17 mouse cellular contexts compared by ENCODE assay signal in the genomic region with DNA sequence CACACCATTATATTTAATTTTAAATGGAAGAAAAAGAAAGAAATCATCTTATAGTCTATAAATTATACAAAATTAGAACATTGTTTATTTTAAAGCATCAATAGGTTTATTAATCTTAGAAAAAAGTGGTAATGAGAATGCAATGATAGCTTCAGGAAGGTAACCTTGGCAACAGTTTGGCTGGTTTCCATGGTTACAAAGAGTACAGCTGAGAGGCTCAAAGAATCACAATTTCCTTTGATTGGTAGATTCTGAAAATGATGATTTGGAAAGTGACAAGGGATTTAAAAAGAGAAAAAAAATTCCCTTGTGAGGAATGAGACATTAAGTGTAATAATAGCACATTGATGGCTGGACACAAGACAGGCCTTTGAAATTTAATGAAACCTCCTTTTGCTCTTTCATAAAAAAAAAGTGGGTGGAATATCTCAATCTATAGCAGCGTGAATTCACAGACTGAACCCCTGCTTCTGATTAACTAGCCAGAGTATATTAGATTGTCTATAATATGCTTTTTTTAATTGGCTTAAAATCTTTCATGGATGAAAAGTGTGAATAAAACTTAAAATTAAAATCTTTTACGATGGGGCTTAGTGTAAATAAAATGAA. TPM values are rescaled to one million over a fixed set of nuclear protein-coding genes. Genes with fewer than 3 reads are reported as not detected.
DNase-seq lines count a peak whose midpoint lies in the region; ATAC-seq and TF ChIP-seq lines count a peak whose summit lies in the region.
"Had no signal": no experiment of that assay in that cellular context is flagged by ENCODE, and none has a peak within 500 bp of the region (broad histone marks: within the 10 kb centered on the region; RNA-seq: fewer than 3 reads in every experiment).

No protein-coding gene starts in this region.

- no peaks in the 10 kb centered on the region for H3K4me1 ChIP-seq in embryonic facial prominence, embryonic 11.5 days (ENCODE audit: control insufficient read depth, insufficient read depth, low read length)
- H3K4me1 ChIP-seq in embryonic facial prominence, embryonic 10.5 days: peaks cover 2% of the 10 kb centered on the region; the same call in 1 of the 2 replicates
- peaks cover 11% of the 10 kb centered on the region; the same call in 1 of the 2 replicates for H3K4me1 ChIP-seq in forebrain, postnatal 0 days (ENCODE audit: insufficient read depth)
- H3K4me1 ChIP-seq: limb, embryonic 15.5 days had no signal

- H3K9ac ChIP-seq in embryonic facial prominence, embryonic 11.5 days (replicated peaks; ENCODE audit: low read length): no peak overlapping the region
- H3K9ac ChIP-seq in forebrain, postnatal 0 days: no peak overlapping the region
- H3K9ac ChIP-seq: limb, embryonic 15.5 days had no signal

- no peaks in the 10 kb centered on the region for H3K36me3 ChIP-seq in embryonic facial prominence, embryonic 11.5 days (replicated peaks; ENCODE audit: control insufficient read depth, insufficient read depth, low read depth, low read length)
- H3K36me3 ChIP-seq in embryonic facial prominence, embryonic 10.5 days (replicated peaks): no peaks in the 10 kb centered on the region
- H3K36me3 ChIP-seq in forebrain, postnatal 0 days (ENCODE audit: insufficient read depth): no peaks in the 10 kb centered on the region
- H3K36me3 ChIP-seq: limb, embryonic 15.5 days had no signal

- DNase-seq in embryonic facial prominence, embryonic 11.5 days (ENCODE audit: low spot score): peak; percentile 52
- no peak for DNase-seq in embryonic facial prominence, embryonic 10.5 days (ENCODE audit: low spot score)
- DNase-seq in R1 (ENCODE audit: low read depth, low spot score): peak; percentile 23
- DNase-seq in forebrain, postnatal 0 days: peak; percentile 84
- DNase-seq in mesoderm, embryonic 11.5 days (ENCODE audit: low read depth, low spot score): peak; percentile 24
- DNase-seq in adrenal gland, adult (ENCODE audit: inconsistent age in 2 of 2, low spot score in 1 of 2): no peak
- no peak for DNase-seq in gastrocnemius, postnatal 25 days
- DNase-seq in ovary, postnatal 10 days (ENCODE audit: low spot score): no peak
- DNase-seq: adrenal gland, postnatal 10 days; cerebellum, adult 2 months; heart, adult 11 months; heart, postnatal 36 days; thymus, postnatal 4 days had no signal

- H3K27ac ChIP-seq in embryonic facial prominence, embryonic 11.5 days (replicated peaks; ENCODE audit: low read depth, low read length): no peak overlapping the region
- H3K27ac ChIP-seq in embryonic facial prominence, embryonic 10.5 days (replicated peaks): no peak overlapping the region
- no peak overlapping the region for H3K27ac ChIP-seq in forebrain, postnatal 0 days (ENCODE audit: low read depth, low read length)
- H3K27ac ChIP-seq: kidney, postnatal 0 days; limb, embryonic 15.5 days had no signal

- H3K27me3 ChIP-seq in embryonic facial prominence, embryonic 11.5 days (ENCODE audit: control insufficient read depth, insufficient read depth, low read length): no peaks in the 10 kb centered on the region
- no peaks in the 10 kb centered on the region for H3K27me3 ChIP-seq in embryonic facial prominence, embryonic 10.5 days (replicated peaks; ENCODE audit: low read depth, poor library complexity, severe bottlenecking)
- H3K27me3 ChIP-seq in forebrain, postnatal 0 days (ENCODE audit: insufficient read depth, low read length): no peaks in the 10 kb centered on the region
- H3K27me3 ChIP-seq: limb, embryonic 15.5 days had no signal

- H3K4me3 ChIP-seq in embryonic facial prominence, embryonic 11.5 days (ENCODE audit: low read depth, low read length): no peak overlapping the region
- H3K4me3 ChIP-seq in embryonic facial prominence, embryonic 10.5 days: no peak overlapping the region
- no peak overlapping the region for H3K4me3 ChIP-seq in forebrain, postnatal 0 days (ENCODE audit: low read depth, low read length)
- H3K4me3 ChIP-seq: limb, embryonic 15.5 days had no signal

- ATAC-seq in embryonic facial prominence, embryonic 11.5 days (replicated peaks; ENCODE audit: insufficient number of reproducible peaks, low FRiP score, low TSS enrichment, low read depth): no peak
- peak; percentile 75 for ATAC-seq in forebrain, postnatal 0 days

- no peak for TF ChIP-seq CTCF in forebrain, postnatal 0 days (IDR thresholded peaks at IDR 0.05; ENCODE audit: low read depth)

- H3K9me3 ChIP-seq in embryonic facial prominence, embryonic 11.5 days (replicated peaks; ENCODE audit: control insufficient read depth, low read length): no peaks in the 10 kb centered on the region
- no peaks in the 10 kb centered on the region for H3K9me3 ChIP-seq in embryonic facial prominence, embryonic 10.5 days
- H3K9me3 ChIP-seq in forebrain, postnatal 0 days (ENCODE audit: low read length): no peaks in the 10 kb centered on the region
- H3K9me3 ChIP-seq: limb, embryonic 15.5 days had no signal

- no peak overlapping the region for H3K4me2 ChIP-seq in embryonic facial prominence, embryonic 11.5 days (ENCODE audit: low read depth, low read length)
- H3K4me2 ChIP-seq in forebrain, postnatal 0 days (ENCODE audit: low read depth): no peak overlapping the region
- H3K4me2 ChIP-seq: limb, embryonic 15.5 days had no signal

- WGBS in embryonic facial prominence, embryonic 11.5 days: 79% methylated on average over 2 of the region's 2 CpGs
- 80% methylated on average over 2 of the region's 2 CpGs for WGBS in embryonic facial prominence, embryonic 10.5 days
- WGBS in forebrain, postnatal 0 days: 28% methylated on average over 2 of the region's 2 CpGs

RNA-seq across cellular contexts. Expression of a gene that starts 13.8 kb away (rescaled TPM):
- not detected in 2 replicates for polyA plus RNA-seq in embryonic facial prominence, embryonic 11.5 days (2014; fragmentation: Nextera tagmentation; extraction: Ambion mirVana)
- polyA plus RNA-seq in embryonic facial prominence, embryonic 10.5 days (2016; fragmentation: Nextera tagmentation; extraction: Ambion mirVana): not detected in 2 replicates
- total RNA-seq in forebrain, postnatal 0 days (2014; rRNA removed): 0.24 TPM in 1 of 2 replicates, not detected in the other
- polyA plus RNA-seq in forebrain, postnatal 0 days (2015; fragmentation: Nextera tagmentation; extraction: Ambion mirVana): 0.20 and 0.68 TPM in 2 replicates
- not detected for total RNA-seq in gastrocnemius, postnatal 25 days (2021)
- total RNA-seq: adrenal gland, postnatal 10 days; heart, postnatal 36 days; MEL had no signal
- polyA plus RNA-seq: kidney, postnatal 0 days; limb, embryonic 15.5 days; spleen, adult 2 months had no signal

Comparison
In these comparisons a context has a peak if more than half of its experiments do, and no peak if none do; other contexts are left out.
1. DNase-seq: peak in embryonic facial prominence, embryonic 11.5 days (single experiment), R1 (single experiment), forebrain, postnatal 0 days (single experiment) and mesoderm, embryonic 11.5 days (single experiment); none in embryonic facial prominence, embryonic 10.5 days (single experiment), adrenal gland, adult (0 of 2), gastrocnemius, postnatal 25 days (single experiment) and ovary, postnatal 10 days (single experiment).